Mouse (Mus musculus) cortical plate, adult 2 months (tissue): ENCODE measurements at regions not wholly inside any gene's neighbourhood (a gene's known extent, or its start where the extent isn't known, plus 50 kb on each side); places are given as distances from the start of the nearest gene placed in this dataset.

Source experiments
- CTCF ChIP-seq: fragments of 200-500 bp; IDR thresholded peaks from 2 replicates; pipeline ENCODE4 v1.5.1; 2011; ENCODE audit warnings: mild to moderate bottlenecking, control low read depth, low read length; ENCODE audit not compliant: insufficient read depth; ENCODE audit errors: extremely low read depth
- POLR2A ChIP-seq: fragments of 200-500 bp; IDR thresholded peaks from 2 replicates; pipeline ENCODE4 v1.6.1; 2011; ENCODE audit warnings: mild to moderate bottlenecking, low read length, control low read depth; ENCODE audit not compliant: insufficient read depth; ENCODE audit errors: extremely low read depth

DNA sequence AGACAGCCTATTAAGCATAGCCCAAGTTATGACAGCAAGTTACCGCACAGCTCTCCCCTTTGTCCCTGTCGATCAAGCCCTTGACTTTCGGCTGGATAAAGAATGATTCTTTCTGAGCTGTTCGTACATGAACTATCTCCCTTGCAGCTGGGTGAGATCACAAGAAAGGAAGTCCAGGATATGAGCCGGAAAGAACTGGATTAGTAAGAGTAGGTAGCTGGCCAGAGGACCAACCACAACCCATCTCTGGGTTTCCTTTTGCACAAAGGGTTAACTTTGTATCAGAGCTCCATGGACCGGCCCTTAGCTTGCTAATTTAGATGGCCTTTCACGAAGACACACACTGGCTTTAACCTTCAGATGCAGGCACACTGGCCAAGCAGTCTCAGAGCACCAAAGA is 153.3 kb upstream of the Spdye4c start:
- TF ChIP-seq CTCF = no peak
- TF ChIP-seq POLR2A = no peak
